Mouse (Mus musculus) layer of hippocampus, adult 18-20 months (tissue): ENCODE data around the gene Fen1. TPM values are rescaled to one million over a fixed set of nuclear protein-coding genes. Genes with fewer than 3 reads are reported as not detected.

Experiments used
- DNase-seq, 2 experiments: peaks; one replicate each; pipeline ENCODE4 v3.0.0; 2022; ENCODE audit warnings: low spot score in 2 of 2
- total RNA-seq, 2 experiments: library from RNA; stranded (reverse); gene quantifications; 2 replicates each; pipeline ENCODE4 v1.2.3; 2021

Fen1 gene
- total RNA-seq, 2 experiments from 2014 or later: 9.5 to 10.7 TPM

DNA sequence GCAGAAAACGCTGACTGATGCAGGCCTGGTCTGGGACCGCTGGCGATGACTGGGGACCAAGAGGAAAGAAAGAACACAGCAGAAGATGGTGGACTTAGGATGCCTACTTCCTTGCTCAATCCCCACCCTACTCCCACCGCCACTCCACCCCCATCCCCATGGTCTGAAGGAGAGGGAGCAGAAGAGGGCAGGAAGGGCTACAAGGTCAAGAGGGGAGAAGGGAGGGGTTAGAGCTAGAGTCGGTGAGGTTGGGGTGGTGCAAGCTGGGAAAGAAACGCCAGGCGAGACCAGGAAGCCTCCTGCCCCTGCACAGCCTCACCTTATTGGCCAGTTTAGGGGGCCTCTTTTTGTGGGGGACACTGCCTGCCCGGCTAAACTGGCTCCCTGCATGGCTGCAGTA is 12.1 kb upstream of the Fen1 start:
- DNase-seq: no peak

DNA sequence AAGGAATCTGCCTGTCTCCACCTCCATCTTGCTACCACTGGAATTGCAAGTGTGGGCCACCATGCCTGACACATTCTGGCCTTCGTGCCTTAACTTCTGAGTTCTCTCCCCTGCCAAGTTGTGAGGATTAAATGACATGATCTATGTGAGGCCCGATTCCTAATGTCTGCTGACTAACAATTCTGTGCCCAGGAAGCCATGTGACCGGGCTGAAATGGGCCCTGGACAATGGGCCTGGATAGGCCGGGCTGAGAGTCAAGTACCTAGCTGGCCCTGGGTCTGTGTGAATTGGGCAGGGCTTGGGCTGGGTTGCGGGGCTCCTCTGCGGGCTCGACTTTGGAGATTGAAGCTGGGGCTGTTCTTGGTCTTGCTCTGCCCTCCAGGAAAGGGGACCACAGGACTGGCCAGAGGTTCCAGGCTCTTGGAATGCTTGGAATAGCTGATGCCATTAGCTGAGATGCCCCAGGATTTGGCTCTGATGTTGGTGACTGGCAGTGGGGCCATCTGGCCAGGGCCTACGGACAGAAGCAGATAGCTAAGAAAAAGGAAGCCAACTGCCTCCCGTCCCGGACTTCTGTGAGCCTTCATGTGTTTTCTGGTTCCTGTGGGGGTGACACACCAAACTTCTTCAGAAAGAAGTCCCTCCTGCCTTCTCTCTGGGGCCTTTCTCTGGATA is 10.0 kb upstream of the Fen1 start:
- no peak for DNase-seq

DNA sequence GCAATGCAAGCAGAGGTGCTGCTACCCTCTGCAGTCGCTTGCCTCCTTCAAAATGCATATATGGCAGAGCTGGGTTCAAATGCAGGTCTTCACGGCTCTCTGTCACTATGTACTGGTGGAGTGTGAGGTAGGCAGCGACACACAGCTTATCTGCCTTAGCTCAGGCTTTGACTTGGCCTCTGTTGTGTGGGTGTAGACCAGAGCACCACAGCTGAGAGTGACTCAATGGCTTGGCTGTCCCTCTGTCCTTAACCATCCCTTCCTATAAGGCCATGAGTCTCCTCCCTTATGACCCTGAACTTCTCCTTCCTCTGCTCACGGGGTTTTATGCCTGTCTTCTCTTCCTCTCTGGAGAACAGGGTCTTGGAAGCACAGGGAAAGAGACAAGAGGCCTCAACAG is 6.9 kb upstream of the Fen1 start:
- no peak for DNase-seq

DNA sequence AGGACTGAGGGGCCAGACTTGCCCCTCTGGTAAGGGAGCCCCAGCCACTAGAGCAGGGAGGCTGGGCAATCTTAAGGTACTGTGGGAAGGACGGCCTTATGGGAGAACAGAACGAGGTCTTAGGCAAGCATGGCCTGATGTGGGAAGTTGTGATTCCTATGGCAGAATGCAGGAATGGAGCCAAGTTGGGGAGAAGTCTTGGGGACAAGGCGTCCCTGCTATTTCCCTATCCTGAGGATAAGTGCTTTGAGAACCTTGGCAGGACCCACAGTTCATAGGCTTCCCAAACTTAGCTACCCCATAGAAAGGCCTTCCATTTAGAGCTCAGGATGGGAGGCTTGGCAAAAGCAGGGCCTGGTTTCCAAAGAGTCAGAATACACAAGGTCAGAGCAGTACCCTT is 4.9 kb upstream of the Fen1 start:
- DNase-seq: no peak

DNA sequence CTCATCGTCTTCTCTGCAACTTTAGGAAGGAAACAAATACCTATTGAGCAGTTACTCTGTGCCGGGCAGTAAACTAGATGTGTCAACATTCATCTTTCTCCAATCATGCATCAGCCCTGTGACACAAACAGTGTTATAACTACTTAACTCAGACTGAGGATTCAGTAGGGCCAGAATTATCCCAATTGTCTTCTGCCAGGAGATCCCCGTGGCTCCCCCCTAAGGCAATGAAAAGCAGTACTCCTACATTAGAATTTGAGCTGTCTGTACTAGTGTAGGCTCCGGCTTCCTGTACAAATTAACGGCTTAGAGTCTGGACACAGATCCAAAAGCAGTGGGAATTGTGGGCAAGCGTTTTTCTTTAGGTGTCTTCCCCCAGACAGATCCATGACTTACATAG is 1.1 kb upstream of the Fen1 start:
- DNase-seq: peak in 1 of 2 experiments; percentile 27

DNA sequence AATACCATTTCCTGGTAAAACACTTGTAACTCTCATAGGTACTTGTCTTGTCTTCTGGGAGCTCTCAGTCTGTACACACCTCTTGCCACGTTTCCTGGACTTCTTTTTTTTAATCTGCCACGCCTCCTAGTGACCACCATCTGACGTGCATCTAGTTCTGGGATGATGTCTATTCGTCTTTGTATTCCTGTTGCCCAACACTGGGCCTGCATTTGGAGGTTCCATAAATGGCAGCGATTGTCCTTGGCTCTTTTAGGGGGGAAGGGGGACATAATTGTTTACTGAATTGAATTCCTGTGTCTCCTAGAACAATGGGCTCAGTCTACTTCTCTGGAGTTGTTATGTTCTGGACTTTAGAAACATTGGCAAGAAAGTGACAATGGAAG is 640 bp upstream of the Fen1 start:
- DNase-seq: peak in 1 of 2 experiments; percentile 76

DNA sequence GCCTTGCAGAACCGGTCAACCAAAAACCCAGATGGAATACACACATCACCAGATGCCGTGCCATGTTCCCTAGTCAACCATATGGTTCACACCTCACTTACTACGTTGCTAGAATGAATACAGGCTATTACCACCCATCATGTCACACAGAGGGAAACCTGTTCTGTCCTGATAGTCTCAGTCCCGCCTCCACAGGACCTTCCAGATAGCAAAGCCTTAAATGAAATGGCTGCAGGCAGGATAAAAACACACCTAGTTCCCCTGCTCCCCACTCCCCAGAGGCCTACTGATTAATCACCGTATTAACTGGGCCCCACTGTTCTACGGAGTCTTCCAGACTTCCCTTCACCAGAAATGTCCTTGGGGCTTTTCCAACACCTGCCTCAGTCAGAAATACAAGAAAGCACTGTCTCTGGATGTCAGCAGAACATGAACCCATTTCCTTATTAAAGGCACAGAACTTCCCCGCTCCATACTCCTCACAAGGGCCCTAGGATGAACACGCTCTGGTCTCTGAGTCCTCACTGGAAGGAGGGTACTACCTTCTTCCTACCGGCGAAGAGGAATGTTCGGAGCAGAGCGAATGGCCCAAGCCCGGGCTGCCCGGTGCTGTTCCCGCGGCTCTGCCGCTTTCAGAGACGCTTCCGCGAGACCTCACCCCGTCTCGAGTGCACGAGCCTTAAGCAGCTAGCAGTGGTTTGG is 672 bp downstream of the Fen1 start:
- DNase-seq: no peak

DNA sequence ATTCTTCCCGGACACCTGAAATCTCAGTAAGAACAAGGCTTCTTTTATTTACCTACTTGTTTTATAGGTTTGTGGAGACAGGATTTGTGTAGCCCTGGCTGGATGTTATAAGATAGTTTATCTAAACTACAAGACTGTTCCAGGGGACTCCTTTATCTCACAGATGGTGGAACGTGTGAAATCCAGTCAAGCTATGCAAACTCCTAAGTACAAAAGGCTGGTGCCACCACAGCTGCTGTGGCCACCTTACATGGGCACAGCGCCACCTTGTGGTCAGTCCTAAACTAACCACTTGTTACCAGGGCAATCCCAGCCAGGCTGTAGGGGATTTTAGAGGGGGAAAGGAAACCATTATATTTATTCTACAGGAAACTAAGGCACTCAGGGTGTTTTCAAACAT is 5.2 kb downstream of the Fen1 start:
- DNase-seq: peak; percentile 53 to 84

DNA sequence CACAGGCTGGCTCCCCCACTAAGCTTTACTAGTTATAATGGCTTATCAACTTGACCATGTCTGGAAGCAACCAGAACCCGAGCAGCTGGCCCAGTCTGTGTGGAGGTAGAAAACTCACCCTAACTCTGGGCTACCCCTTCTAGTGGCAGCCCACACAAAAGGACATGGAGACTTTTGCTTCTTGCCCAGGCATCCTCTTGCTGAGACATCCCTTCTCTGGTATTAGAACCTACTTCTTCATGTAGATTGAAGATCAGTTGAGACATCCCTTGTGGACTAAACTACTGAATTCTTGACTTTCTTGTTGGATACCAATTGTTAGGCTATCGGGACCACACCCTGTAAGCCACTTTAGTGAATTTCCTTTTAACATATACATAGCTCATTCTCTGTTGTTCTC is 5.7 kb downstream of the Fen1 start:
- no peak for DNase-seq

DNA sequence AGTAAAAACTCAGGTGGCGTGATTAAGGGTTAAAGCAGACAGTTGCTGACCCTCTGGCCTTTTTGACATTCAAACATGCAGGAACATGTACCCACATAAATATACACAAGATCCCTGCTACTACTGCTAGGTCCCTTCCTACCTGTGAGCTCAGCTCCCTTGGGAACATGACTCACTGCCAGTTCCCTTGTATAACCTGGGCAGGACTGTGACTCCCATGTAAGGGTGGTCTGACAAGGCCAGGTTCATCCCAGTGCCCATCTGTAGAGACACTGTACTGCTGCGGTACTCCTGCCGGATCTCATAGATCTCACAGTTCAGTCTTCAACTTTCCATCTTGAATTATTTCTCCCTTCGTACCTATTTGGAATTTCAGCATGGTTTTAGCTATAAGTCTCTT is 6.8 kb downstream of the Fen1 start:
- no peak for DNase-seq

DNA sequence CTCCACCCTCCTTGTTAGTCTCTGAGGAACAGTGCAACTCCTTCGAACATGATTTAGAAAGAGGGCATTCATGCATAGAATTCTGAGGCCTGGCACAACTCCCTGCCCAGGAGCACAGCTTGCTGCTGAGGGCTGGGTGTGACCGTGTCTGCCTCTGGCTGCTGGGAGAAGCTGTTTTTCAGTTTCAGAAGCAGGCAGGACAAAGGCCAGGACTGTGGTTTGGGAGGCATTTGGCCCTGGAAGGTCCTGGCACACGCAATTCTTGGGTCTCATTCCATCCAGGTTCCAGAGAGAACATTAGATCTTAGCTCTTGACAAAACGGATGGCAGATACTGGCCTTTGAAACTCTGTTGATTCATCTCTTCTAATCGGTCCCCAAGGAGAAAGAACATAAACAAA is 8.7 kb downstream of the Fen1 start:
- no peak for DNase-seq

DNA sequence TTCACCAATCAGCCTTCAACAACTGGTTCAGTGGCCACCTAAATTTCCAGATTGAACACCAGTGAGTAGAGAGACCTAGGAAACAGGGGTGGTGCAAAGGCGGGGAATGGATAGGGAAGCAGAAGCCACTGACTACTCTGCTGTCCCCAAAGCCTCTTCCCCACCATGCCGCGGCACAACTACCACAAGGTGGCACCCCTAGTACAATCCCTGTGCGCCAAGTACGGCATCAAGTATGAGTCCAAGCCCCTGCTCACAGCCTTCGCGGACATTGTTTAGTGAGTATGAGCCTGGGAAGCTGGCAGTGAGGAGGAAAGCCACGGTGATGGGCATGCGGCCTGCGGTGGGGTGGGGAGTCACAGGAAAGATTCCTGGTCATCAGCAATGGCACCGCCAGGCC is 9.6 kb downstream of the Fen1 start:
- no peak for DNase-seq

DNA sequence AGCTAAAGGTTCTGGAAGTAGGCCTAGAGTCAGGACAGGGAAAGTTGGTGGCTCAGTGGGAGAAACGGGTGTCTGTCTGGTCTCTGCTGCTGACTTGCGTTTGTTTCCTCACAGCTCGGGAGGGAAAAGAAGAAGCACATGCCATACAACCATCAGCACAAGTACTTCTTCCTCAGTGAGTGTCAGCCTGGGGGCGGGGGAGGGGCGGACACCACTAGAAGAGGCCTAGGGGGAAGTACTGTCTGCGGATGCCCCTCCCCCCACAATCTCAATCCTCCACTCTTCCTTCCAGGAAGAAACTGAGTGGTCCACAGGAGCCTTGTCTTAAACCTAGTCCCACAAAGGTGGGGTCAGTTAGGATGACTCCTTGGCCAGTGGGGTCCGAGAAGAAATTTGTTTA is 12.6 kb downstream of the Fen1 start:
- no peak for DNase-seq

DNA sequence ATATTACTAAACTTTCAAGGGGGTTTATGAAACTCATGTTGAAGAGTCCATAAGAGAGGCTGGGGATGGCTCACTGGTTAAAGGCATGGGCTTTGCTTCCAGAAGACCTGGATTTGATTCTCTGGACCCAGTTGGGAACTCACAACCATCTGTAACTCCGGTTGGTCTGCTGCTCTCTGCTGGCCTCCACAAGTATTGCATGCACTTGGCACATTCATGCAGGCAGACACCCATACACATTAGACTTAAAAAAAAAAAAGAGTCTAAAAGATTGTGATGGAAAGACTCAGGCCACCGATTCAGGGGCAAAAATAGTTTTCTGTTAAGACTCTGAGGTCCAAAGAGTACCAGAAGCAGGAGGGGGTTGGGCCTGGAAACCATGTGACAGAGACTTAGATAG is 13.2 kb downstream of the Fen1 start:
- DNase-seq: peak; percentile 50 to 87

DNA sequence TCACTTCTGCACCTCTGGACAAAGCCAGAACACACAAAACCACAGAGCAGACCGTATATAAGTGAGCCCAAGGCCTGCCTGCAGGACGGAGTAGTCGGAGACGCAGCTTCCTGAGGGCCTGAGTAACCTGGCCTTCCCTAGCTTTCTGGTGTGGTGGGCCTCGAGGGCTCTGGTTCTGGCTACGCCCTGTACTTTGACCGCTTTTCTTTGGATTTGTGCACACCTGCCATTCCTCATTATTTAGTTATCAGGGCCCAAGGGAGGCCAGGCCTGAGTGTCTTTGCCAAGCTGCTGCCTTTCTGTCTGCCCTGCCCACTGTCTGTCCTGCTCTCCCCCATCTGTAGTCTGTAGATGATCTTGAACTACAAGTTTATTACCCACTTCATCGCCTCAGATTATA is 14.0 kb downstream of the Fen1 start:
- DNase-seq: no peak

DNA sequence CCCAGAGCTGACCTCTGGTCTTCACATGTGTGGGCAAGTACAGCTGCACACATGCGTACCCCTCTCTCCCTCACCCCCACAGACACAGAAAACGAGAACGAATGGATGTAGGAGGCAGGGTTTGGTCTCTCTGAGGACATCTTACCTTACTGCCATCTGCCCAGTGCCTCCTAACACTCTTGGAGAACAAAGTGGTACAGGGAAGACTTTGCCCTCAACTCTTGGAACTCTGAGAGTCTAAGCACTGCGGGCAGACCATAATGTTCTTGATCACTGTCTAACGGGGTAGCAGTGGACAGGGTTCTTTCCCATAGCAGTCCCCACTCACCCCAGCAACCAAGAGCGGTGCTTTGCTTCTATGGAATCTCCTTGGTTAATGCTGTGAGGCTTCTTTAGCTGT is 14.9 kb downstream of the Fen1 start:
- DNase-seq: no peak

DNA sequence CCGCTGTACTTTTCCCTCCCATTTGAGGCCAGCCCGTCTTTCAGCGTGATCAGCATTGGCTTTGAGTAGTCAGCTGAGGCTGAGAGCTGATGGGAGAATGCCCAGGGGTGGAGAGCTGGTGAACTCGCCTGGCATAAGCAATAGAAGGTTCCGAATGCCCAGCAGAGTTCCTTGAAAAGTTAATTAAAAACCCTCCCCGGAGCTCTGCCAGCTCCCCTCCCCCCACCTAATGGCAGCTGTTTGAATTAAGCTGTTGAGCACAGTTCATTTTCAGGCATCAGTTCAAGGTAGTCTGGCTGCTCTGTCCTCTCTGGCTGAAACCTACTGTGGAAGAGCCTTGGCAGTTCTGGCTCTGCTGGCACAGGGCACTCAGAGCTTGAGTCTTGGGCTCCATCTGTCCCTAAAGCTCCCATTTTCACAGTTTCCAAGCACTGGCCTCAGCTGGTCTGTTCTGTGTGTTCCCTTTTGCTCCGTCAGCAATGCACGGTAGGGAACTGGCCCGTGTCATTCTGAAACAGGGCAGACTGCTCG is 15.6 kb downstream of the Fen1 start:
- DNase-seq: peak; percentile 51 to 82

DNA sequence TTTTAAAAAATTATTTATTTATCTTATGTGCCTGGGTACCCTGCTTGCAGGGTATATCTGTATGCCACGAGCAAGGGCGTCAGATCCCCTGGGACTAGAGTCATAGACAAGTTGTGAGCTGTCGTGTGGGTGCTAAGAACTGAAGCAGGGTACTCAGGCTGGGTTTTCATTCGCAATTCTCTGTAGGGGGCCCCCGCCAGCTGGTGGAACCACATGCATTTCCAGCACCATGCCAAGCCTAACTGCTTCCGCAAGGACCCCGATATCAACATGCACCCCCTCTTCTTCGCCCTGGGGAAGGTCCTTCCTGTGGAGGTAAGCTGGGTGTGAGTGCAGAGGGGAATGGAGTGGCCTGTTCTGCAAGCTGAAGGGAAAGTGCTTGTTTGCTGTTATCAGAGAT is 17.4 kb downstream of the Fen1 start:
- no peak for DNase-seq

DNA sequence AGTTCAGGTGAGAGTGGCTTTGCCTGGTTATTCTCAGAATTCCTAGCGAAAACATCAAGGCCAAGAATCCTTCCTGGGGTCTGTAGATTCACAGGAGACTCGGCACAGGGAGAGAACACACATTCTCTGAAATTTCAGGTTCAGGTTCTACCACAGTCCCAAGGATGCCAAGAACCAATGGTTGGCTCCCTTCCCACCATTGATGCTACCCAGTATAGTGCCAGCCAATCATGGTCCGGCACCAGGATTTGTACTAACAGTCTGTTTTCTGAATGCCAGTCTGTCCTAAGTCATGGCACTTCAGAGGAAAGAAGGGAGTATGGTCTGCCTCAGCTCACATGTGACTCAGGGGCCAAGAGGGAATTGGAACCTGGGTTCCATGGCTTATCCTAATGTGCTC is 18.1 kb downstream of the Fen1 start:
- no peak for DNase-seq

DNA sequence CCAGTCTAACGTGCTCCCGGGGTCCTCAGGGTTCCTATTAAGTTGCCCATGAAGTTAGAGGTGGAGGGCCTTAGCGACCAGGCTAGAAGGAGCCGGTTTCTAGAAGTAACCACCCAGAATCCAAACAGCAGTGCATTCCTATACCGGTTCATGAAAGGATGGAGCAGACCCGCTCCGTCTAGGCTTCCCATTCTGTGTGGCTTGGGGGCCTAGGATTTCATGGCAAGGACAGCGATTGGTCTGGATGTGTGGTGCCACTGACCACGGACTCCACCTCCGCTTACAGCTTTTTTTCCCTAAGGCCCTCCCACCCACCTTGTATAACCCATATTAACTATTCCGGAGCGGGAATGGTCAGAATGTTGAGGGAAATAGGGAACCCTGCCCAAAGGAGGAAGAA is 19.9 kb downstream of the Fen1 start:
- no peak for DNase-seq

DNA sequence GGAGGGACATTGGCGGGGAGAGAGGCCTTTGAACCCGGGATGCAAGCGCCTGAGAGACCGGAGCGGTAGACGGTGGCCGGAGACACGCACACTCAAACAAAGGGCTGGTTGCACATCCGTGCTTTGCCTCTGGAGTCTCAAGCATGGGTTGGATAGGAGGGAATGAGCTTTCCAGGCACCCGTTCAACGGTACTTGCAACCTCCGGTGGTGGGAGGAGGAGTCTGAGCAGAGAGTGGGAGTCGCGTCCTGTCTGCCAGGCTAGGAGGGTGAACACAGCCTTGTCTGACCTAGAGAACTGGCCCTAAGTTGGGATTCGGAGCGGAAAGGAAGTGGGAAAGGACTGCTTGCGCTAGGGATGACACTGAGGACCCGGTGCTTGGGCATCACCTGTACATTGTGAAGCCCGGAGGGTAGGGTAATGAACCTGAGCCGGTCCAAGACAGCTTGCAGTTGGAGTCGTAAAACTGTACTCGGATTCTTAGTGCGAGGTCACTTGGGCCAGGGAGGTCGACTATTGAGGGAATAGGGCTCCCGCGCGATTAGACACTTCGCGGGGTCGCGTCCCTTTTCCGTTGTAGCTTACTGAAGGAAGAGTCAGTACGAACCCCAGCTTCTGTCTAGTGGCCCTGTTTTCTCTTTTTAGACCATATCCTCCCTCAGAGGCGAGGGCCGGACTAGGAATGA is 20.5 kb downstream of the Fen1 start:
- DNase-seq: peak; percentile 75 to 84

DNA sequence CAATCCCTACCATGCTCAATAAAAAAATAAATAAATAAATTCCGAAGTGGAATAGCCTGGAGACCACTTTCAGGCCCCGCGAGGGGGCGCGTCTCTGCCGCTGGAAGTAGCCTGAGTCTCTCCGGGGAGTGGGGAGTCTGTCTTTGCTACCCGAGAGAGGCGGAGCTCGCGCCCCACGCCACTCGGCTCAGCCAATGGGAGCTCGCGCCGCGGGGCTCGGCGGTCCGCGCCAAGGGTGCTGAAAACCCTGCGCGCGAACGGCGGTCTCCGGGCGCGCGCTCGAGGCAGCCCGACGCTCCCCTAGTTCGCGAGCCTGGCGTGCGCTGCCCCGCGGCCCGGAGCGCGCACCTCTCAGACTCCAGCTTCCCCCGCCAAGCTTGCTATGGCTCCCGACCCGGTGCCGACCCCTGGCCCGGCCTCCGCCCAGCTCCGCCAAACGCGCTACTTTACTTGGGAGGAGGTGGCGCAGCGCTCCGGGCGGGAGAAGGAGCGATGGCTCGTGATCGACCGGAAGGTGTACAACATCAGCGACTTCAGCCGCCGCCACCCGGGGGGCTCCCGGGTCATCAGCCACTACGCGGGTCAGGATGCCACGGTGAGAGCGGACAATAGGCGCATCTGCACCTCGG is 21.2 kb downstream of the Fen1 start, which contains the start of gene Fads1:
TSS of gene Fads1 (plus strand) at position 219 of the 629 bp plus-strand sequence.
- peak; percentile 92 to 96 for DNase-seq
